Mouse (Mus musculus) cerebellum, postnatal 36 days (tissue): ENCODE data around the gene Prkx.

Experiments used
- DNase-seq, 2 experiments: peaks; one replicate each; pipeline ENCODE4 v3.0.0; 2021 to 2022; ENCODE audit warnings: mixed read lengths in 2 of 2

Prkx gene

DNA sequence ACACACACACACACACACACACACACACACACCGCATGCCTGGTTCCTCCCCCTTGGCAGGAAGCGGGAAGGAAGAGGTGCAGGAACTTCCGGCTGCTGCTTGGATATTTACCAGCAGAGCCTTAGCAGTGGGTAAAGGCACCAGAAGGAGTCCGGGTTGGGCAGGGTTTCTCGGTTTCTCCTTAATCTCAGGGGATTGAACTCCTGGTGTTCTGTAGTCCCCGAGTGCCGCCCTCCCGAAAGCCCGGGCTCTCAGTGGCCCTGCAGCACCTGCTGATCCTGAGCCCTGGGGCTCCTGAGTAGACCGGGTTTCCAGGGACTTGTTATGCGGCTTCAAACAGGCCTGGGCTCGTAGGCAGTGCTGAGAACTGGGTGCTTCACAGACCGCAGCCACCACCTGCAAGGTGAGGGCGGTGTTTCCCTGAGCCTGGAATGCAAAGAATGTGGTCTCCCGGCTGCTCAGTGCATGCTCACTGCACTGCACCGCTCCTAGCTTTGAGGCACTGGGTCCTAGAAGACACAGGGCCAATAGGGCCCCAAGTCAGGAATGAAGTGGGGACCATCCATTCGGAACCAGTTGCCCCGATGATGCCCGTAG lies at the start of gene Prkx:
Gene Prkx (minus strand): TSS at position 41 of the 598 bp plus-strand sequence.
- peak in 1 of 2 experiments; percentile 58 for DNase-seq

DNA sequence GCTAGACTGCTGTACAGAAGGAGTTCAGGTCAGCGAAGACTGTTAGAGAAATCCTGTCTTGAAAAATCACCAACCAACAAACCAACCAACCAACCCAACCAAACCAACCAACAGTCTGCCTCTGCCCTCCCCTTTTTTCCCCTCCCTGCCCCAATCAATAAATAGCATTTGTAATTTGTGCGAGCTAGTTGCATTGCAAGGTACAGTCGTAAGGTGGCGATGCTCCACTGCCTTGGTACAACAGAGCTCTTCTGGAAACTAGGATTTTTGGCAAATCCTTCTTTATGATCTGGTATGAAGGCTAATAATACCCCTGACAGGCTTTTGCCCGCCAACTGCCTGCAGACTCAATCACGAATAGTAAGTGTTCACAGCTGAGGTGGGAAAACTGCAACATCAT lies 16.0 kb upstream of the Prkx start:
- DNase-seq: peak; percentile 7 to 32

DNA sequence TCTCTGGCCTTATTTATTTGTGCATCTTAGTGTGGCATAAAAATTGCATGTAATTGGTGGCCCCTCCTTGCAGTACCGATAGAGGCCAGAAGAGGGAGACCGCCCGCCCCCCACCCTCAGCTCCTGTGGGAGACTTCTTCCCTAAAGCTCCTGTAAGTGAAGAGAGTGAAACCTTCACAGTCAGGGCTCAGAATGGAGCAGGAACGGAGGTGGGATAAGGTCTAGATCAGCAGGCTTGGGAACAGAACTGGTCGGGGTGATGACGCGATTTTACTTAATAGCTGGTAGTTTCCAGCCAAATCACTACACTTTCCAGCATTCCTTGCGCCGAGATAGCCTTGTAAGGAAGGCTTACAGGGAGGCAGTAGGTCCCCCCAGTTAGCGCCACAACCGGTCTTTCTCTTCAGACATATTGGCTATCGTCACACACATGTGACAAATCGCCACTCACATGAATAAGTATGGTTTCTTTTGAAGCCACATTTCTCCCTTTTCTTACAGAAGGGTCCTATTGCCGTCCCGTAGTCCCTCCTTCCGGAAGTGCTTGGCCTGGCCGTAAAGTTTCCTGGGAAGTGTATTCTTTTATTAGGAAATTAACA lies 14.6 kb upstream of the Prkx start:
- DNase-seq: peak; percentile 33 to 77

DNA sequence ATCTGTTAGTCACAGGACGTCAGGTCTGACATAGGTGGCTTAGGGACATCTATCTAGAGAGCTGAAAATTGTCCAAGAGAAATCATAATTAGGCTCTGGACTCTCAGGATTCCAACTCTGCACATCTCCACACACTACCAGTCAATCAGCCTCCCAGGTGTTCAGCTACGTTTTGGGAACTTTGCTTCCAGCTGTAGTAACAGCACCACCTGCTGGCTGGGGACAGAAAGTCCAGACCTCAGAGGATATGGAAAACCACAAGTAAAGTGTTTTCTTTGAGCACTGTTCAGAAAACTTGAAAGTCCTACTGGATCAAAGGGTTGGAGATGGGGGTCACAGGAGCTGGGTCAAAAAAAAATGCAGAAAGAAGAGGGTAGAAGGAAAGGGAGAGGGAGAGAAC lies 12.5 kb upstream of the Prkx start:
- DNase-seq: peak in 1 of 2 experiments; percentile 17

DNA sequence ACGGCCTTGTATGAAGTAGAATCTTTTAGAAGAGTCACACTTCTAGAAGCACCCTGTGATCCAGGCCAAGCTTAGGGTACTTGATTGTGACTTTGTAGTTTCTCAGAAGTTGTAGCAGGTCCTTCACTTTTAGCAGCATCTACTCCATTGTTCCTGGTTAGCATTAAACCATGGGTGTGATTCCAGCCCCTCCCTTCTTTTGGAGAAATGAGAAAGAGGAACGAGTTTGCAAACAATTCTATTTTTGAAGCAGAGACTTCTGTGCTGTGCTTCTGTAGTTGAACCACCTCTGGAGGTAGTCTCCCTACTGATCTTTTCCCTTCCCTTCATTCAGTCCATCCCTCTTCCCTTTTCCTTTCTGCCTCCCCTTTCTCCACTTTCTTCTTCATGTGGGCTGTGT lies 6.2 kb upstream of the Prkx start:
- DNase-seq: no peak

DNA sequence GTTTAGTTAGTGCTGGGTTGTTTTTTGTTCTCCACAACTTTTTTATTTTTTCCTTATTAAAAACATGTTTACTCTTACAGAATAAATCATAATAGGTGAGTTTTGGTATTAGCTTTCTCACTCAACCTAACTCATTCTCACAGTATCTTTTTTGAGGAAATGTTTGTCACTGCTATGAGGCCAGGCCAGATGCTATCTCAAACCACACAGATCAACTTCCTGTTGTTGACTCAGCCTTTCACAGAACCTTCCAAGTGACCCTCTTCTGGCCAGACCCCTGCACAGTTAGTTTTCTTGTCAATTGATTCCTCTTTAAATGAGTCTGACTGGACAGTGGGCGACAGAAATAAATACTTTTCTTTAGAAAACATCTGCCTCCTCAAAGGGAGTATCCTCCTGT lies 5.5 kb upstream of the Prkx start:
- no peak for DNase-seq

DNA sequence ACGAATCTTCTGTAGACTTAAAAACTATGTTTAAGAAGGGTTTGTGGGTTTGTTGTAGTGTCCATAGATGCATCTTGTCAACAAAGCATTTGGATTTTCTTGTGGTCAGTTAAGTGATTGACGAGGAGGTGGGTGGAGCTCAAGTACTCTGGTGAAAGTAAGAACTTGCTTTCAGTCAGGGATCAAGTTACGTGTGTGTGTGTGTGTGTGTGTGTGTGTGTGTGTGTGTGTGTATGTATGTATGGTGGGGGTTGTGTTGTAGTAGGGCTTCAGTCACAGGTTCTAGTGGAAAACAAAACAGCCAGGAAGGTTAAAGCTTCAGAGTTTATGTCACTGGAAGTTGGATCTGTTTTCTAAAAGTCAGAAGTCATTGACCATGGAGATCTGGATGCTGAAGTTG lies 3.5 kb upstream of the Prkx start:
- DNase-seq: no peak

DNA sequence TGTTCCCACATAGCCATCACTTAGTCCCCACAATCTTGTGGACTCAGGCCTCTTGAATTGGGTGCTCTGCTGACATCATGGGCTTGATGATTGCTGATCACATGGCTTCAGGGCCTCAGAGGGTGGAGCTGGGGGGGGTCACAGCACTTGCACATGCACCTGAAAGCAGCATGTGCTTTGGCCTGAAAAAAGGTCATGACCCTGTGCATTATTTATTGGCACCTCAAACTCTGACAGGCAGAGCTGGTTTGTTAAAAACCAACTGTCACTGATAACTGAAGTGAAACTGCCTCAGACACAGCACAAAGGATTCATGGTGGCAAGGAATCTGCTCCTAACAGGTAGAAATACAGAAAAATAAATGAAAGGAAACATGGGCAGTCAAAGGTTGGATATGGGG lies 1.7 kb upstream of the Prkx start:
- DNase-seq: no peak

DNA sequence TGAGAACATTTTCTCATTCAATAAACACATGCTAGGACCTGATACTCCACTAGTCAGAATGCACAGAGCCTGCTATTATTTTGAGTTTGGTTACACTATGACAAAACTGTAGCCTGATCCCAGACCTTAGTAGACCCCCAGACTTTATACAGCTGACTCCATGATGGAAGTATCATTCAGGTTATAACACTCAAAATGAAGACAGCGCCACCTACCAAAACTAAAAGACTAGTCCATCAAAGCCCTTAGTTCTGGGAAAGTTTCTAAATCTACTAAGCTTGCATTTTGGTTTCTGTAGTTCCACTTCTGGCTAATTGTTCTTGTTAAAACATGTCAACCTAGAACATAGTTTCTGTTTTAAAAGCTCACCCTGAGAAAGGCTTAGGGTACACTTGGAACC lies 838 bp upstream of the Prkx start:
- no peak for DNase-seq

DNA sequence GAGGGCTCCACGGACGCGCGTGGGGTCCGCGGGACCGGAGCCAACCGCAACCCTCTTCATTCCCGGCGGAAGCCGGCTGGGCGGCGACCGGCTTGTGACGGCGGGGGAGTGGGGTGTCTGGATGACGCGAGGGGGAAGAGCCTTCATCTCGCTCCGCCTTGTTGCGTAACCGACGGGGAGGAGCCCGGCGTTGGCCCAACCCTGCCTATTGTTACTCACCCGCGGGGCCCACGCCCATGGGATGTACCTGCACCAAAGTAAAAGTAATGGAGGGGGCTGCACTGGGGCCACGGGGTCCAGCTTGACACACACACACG lies 262 bp downstream of the Prkx start:
- DNase-seq: peak; percentile 81 to 88

DNA sequence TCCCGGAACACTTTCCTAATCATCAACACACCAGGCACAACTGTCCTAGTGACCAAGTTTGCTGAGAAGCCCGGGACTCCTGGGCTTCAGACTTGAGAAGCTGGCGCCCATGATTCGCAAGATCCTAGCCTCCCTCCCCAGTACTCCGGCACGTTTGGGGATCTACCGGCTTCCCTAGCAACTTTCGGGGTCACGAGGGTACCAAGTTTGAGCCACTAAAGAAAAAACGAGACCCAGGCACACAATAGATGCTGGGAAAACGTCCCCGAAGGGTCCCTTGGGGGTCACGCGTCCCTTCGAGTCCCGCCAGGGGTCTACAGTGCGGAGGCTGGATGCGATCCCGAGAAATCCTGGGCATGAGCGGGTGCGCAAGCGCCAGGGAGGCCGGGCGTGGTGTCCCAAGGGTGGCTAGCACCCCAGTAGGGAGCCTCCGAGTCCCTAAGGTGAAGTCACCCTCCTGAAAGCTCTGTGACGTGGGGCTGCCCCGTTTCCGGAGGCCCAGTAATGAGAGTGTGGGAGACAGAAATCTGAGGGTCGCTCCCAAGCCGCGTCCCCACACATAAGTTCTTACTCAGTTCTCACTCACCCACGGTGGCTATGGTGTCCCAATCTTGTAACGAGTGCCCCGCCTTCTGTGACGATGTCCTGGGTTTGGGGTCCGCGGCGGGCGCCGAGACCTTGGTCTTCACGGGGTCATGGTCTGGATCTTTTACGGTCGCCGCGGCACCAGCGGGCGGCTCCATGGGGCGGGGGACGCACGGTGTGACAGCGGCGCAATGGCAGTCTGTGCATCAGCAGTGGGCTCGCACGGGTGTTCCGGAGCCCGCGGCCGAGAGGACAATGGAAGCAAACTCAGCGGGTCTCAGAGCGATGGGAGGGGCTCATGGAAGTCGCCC lies 868 bp downstream of the Prkx start:
- DNase-seq: peak in 1 of 2 experiments; percentile 27

DNA sequence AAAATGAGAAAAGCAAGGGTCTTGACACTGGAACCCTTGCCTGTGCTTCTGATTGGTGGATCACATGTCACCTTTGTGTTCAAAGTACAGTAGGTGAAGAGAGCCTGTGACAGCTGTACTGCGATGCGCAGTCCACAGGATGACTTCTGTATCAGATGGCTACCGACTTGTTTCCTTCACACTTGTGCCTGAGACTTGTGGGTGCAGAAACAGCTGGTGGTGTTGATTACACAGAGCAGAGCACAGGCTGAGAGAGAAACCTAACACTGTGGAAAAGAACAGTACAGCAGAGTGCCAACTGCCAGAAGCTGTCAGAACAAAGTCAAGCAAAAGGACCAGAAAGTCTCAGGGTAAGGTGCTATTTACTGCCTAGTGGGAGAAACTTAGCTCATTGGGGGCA lies 7.4 kb downstream of the Prkx start:
- DNase-seq: no peak

DNA sequence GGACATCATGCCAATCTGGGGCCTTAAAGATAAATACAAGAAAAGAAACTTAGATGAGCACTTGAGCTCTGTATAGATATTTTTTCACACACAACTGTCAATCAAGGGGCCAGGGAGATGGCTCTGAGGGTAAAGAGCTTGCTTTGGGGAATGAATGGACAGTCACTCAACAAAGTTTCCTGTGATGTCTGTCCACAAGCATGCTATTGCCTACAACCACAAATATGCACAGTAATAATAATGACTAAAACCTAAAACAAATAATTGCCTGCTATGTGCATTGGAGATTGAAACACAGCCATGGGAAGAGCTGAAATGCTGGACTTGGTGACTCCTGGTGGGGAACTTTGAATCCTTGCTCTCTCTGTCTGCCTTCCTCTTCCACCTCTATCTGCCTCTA lies 9.7 kb downstream of the Prkx start:
- DNase-seq: no peak

DNA sequence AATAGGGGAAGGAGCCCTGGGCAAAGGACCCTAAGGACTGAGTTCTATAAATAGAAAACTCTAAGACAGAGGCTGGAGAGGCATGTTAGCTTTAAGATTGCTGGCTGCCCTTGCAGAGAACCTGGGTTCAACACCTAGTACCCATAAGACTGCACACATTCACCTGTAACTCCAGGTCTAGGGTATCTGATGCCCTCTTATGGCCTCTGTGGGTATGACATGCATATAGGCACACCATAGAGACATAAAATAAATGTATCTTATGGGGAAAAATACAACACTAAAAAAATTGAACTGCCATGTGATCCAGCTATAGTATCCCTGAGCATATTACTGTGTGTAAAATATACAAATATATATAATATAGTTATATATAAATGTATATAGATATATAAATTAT lies 18.3 kb downstream of the Prkx start:
- DNase-seq: no peak

DNA sequence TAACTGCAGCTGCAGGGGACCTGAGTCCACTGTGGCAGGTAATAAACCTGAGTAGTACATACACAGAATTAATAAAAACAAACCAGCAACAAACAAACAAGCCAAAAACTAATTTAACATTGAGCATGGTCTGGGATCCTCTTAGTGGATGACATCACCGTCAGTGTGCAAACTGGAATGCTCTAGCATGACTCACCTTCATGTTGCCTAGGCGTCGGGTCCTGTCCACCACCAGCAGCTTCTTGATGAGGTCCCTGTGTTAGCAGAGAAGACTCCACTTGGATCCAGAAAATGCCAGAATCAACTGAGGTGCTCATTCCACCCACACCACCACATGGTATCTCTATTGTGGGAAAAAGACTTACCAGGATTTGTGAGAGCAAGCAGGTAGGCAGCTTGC lies 30.9 kb downstream of the Prkx start:
- no peak for DNase-seq

DNA sequence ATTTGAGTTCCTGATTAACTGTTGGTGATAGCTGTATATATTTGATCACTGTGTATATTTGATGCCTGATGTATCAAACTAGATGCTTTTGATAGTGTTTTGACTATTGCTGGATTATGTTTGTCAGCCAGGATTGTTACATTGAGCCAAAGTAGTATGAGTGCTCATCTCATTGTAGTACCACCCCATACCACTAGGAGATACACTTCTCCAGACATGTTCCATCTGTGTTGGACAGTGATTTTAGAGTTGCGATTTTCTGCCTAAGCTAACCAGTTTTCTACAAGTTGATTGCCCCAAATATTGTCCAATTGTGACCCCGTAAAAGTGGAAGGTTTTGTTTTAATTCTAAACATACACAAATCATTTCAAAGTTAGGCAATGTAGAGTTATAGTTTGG lies 51.8 kb downstream of the Prkx start:
- DNase-seq: no peak

DNA sequence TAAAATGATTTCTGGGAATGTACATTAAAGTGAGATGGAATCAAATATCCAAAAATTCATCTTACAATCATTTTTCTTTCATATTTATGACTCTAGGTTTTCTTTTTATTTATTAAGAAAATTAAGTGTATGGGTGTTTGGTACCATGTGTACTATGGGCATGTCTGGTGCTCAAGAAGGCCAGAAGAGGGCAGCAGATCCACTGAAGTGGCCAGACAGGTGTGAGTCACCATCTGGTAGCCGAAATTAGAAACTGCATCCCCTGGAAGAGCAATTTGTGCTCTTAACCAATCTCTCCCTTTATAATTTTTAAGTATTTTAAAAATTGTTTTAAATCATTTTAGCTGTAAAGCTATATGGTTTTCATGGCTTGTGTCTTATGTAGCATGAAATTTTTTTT lies 54.7 kb downstream of the Prkx start:
- peak; percentile 2 to 4 for DNase-seq

DNA sequence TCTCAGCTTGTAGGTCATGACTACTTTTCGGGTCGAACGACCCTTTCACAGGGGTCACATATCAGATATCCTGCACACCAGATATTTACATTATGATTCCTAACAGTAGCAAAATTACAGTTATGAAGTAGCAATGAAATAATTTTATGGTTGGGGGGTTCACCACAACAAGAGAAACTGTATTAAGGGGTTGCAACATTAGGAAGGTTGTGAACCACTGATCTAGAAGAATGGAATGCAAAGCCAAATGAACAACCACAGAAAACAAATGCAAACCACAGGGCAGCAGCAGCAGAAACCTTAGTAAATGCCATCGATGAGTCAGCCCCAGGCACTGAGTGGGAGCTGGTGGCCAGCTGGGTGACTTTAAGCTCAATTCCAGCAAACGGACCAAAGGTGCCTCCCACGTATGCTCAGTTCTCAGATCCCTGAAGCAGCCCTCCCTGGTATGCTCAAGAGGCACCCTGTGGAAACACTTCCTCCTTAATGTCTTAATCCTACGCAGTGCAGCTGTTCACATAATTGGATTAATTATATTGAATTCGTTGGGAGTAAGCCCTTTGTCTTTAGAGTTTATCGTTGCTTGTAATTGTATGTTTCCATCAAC lies 62.0 kb downstream of the Prkx start:
- no peak for DNase-seq

DNA sequence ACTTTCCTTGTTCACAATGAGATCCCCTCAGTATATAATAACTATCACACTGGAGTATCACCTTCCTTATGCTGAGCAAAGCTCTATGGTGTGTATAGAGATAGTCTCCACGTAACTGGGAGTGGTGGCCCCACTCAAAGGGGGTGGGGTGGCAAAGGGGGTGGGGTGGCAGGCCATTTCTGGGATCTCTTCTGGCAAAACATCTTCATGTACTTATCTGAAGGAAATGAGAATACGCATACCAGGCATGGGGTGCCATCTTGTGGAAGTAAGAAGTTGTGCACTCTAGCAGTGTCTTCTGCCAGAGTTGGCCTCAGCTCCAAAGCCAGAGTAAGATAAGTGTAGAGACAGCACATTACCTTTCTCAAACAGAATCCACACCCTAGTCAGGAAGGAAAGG lies 75.8 kb downstream of the Prkx start:
- DNase-seq: peak; percentile 16 to 34
